Mouse (Mus musculus) layer of hippocampus, adult 6 months (tissue): ENCODE results near the gene Riox2. TPM values are rescaled to one million over a fixed set of nuclear protein-coding genes. Genes with fewer than 3 reads are reported as not detected.

ENCODE experiments used
- long read RNA-seq, 2 experiments: library from polyadenylated mRNA; unstranded; transcript quantifications; one replicate each; pipeline ENCODE4 v2.0.0; 2019 to 2020
- polyA plus RNA-seq: library from polyadenylated mRNA; unstranded; fragments of <200 nt; fragmentation: Nextera tagmentation; gene quantifications from 2 replicates; pipeline ENCODE4 v1.2.3, GENCODE M21; 2021

Riox2 gene
- polyA plus RNA-seq, result 12.9 and 14.8 TPM in 2 replicates
- long read RNA-seq, experiment 1, transcript Riox2-201 (10 exons, 2,159 nt), result major isoform, 24 of 31 reads
- long read RNA-seq, experiment 1, partial matches to known transcripts, result 1 of 31 reads
- long read RNA-seq, experiment 1, other reads (novel, unspliced or antisense), result 5 of 31 reads
- long read RNA-seq, experiment 2, transcript Riox2-201 (10 exons, 2,159 nt), result major isoform, 63 of 70 reads
- long read RNA-seq, experiment 2, partial matches to known transcripts, result 3 of 70 reads
- long read RNA-seq, experiment 2, other reads (novel, unspliced or antisense), result 4 of 70 reads

DNA sequence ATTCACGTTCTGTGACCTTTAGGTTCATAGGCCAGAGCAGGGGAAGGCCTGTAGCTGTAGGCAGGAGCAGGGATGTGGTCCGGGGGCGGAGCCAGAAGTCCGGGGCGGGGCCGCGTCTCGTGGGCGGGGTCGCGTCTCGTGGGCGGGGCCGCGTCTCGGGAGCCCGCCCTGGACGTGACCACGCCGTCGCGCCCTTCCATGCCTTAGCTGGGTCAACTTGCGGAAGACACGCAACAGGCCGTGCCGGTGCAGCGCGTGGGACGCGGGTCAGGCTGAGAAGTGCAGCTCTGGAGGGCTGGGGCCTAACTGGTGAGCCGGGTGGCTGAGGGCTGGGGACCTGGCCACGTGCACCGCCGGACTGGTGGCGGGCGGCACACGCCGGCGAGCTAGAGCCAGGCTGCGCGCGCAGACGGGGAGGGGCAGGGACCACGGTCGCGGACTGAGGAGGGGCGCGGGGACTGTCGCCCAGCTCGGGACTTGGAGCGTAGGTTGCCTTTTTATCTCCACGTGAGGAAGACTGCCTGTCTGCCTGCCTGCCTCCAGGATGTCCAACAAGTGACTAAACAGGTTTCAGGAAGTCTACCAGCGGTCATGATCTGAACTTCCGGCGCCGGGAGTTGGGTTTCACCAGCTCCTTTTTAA lies at the start of gene Riox2:
TSS of gene Riox2 (plus strand) at position 139 of the 642 bp plus-strand sequence.

Other genes starting within 250 kb of the Riox2 start
- gene Olfr201, start 199.1 kb upstream of the Riox2 start, polyA plus RNA-seq, result not detected in 2 replicates
- not detected in 2 replicates for gene Olfr202, start 185.0 kb upstream of the Riox2 start, polyA plus RNA-seq
- gene Olfr203, start 172.9 kb upstream of the Riox2 start, polyA plus RNA-seq, result not detected in 2 replicates
- gene Olfr204, start 153.5 kb upstream of the Riox2 start, polyA plus RNA-seq, result not detected in 2 replicates
- gene Olfr205, start 140.6 kb upstream of the Riox2 start, polyA plus RNA-seq, result not detected in 2 replicates
- not detected in 2 replicates for gene Olfr206, start 122.5 kb upstream of the Riox2 start, polyA plus RNA-seq
- not detected in 2 replicates for gene Olfr209, start 107.8 kb upstream of the Riox2 start, polyA plus RNA-seq
- not detected in 2 replicates for gene Gabrr3, start 64.4 kb upstream of the Riox2 start, polyA plus RNA-seq
- 0.63 and 0.92 TPM in 2 replicates for gene Crybg3, start 129.2 kb downstream of the Riox2 start, polyA plus RNA-seq
- 53.4 and 53.7 TPM in 2 replicates for gene Arl6, start 167.6 kb downstream of the Riox2 start, polyA plus RNA-seq